Mouse (Mus musculus) CH12.LX (cell line): ENCODE data around the gene Tlr9. TPM values are rescaled to one million over a fixed set of nuclear protein-coding genes. Genes with fewer than 3 reads are reported as not detected.

Experiments used
- DNase-seq: peaks from one replicate; pipeline ENCODE4 v3.0.0-alpha.2; 2013; ENCODE audit errors: extremely low read depth
- H3K27ac ChIP-seq: 2 replicates; pipeline ENCODE4 v1.5.1; 2012; ENCODE audit warnings: low read depth, mild to moderate bottlenecking, control low read depth, moderate library complexity; ENCODE audit not compliant: insufficient read depth
- H3K27me3 ChIP-seq: replicated peaks from 2 replicates; pipeline ENCODE3; 2012; ENCODE audit warnings: inconsistent platforms
- H3K36me3 ChIP-seq, 2 experiments: replicated peaks in 1 of 2; 2 replicates each; pipeline versions ENCODE3 to v1.6.1; 2012; ENCODE audit warnings: inconsistent platforms in 1 of 2, low read length in 1 of 2, mild to moderate bottlenecking in 1 of 2, mixed read lengths in 1 of 2, moderate library complexity in 1 of 2; ENCODE audit not compliant: control insufficient read depth in 1 of 2, insufficient read depth in 1 of 2
- H3K4me1 ChIP-seq, 2 experiments: 2 replicates each; pipeline ENCODE4 v1.6.1; 2012; ENCODE audit warnings: inconsistent platforms in 1 of 2, moderate library complexity in 1 of 2; ENCODE audit not compliant: insufficient read depth in 2 of 2, control insufficient read depth in 1 of 2
- H3K4me2 ChIP-seq: 2 replicates; pipeline ENCODE4 v1.6.1; 2012; ENCODE audit warnings: low read depth, mild to moderate bottlenecking, control low read depth; ENCODE audit not compliant: poor library complexity, insufficient read depth, severe bottlenecking
- H3K4me3 ChIP-seq, 3 experiments: fragments of 150-350 bp in 1 of 3; sonication (generic) in 1 of 3; replicated peaks in 1 of 3; 2 replicates each; pipeline versions ENCODE3 to v1.5.1; 2011 to 2012; ENCODE audit warnings: low read depth in 2 of 3, low read length in 2 of 3, mild to moderate bottlenecking in 2 of 3, moderate library complexity in 2 of 3, control low read depth in 1 of 3, improper control_type of control experiment in 1 of 3, inconsistent platforms in 1 of 3, mixed read lengths in 1 of 3; ENCODE audit not compliant: poor library complexity in 1 of 3
- H3K79me2 ChIP-seq: replicated peaks from 2 replicates; pipeline ENCODE4 v1.6.1; 2012; ENCODE audit warnings: mild to moderate bottlenecking, moderate library complexity; ENCODE audit not compliant: control insufficient read depth, poor library complexity, insufficient read depth, severe bottlenecking; ENCODE audit errors: extremely low read depth
- H3K9ac ChIP-seq: 2 replicates; pipeline ENCODE4 v1.6.1; 2012; ENCODE audit warnings: low read depth, mild to moderate bottlenecking, control low read depth, moderate library complexity; ENCODE audit not compliant: insufficient read depth
- H3K9me3 ChIP-seq: replicated peaks from 2 replicates; pipeline ENCODE3; 2012; ENCODE audit warnings: low read length, inconsistent platforms, mixed read lengths
- CTCF ChIP-seq, 2 experiments: IDR thresholded peaks in 1 of 2; conservative IDR thresholded peaks in 1 of 2; 2 replicates each; pipeline ENCODE4 v1.5.1; 2011 to 2012; ENCODE audit warnings: low read depth in 2 of 2, low read length in 2 of 2, improper control_type of control experiment in 1 of 2, inconsistent platforms in 1 of 2, mild to moderate bottlenecking in 1 of 2, moderate library complexity in 1 of 2
- E2F4 ChIP-seq: IDR thresholded peaks from 2 replicates; pipeline ENCODE4 v1.6.1; 2011; ENCODE audit warnings: low read depth, low read length, improper control_type of control experiment; ENCODE audit not compliant: insufficient replicate concordance
- ELF1 ChIP-seq: IDR thresholded peaks from 2 replicates; pipeline ENCODE4 v1.6.1; 2014; ENCODE audit warnings: low read depth, mild to moderate bottlenecking, inconsistent platforms, low read length, improper control_type of control experiment
- EP300 ChIP-seq: IDR thresholded peaks from 2 replicates; pipeline ENCODE4 v1.6.1; 2011; ENCODE audit warnings: low read length, improper control_type of control experiment
- ETS1 ChIP-seq: conservative IDR thresholded peaks from 2 replicates; pipeline ENCODE4 v1.6.1; 2012; ENCODE audit warnings: low read depth, mild to moderate bottlenecking, inconsistent platforms, low read length, improper control_type of control experiment, moderate library complexity
- GABPA ChIP-seq: IDR thresholded peaks from 2 replicates; pipeline ENCODE4 v1.6.1; 2012; ENCODE audit warnings: low read depth, low read length, improper control_type of control experiment, inconsistent platforms; ENCODE audit not compliant: insufficient replicate concordance
- HCFC1 ChIP-seq: IDR thresholded peaks from 2 replicates; pipeline ENCODE4 v1.6.1; 2012; ENCODE audit warnings: low read depth, mild to moderate bottlenecking, inconsistent platforms, low read length, improper control_type of control experiment
- IRF4 ChIP-seq: IDR thresholded peaks from 2 replicates; pipeline ENCODE4 v1.6.1; 2014; ENCODE audit warnings: low read depth, mild to moderate bottlenecking, inconsistent platforms, low read length, improper control_type of control experiment
- JUN ChIP-seq: IDR thresholded peaks from 2 replicates; pipeline ENCODE4 v1.6.1; 2011; ENCODE audit warnings: low read depth, mild to moderate bottlenecking, low read length, improper control_type of control experiment, moderate library complexity; ENCODE audit not compliant: insufficient read depth
- JUND ChIP-seq: conservative IDR thresholded peaks from 2 replicates; pipeline ENCODE4 v1.6.1; 2011; ENCODE audit warnings: low read depth, low read length, improper control_type of control experiment
- KAT2A ChIP-seq: IDR thresholded peaks from 2 replicates; pipeline ENCODE4 v1.6.1; 2012; ENCODE audit warnings: low read length, improper control_type of control experiment, inconsistent platforms; ENCODE audit not compliant: insufficient replicate concordance
- NELFE ChIP-seq: IDR thresholded peaks from 2 replicates; pipeline ENCODE4 v1.6.1; 2011; ENCODE audit warnings: low read depth, low read length, improper control_type of control experiment
- NRF1 ChIP-seq: IDR thresholded peaks from 2 replicates; pipeline ENCODE4 v1.6.1; 2014; ENCODE audit warnings: low read depth, mild to moderate bottlenecking, inconsistent platforms, low read length, improper control_type of control experiment, moderate library complexity
- PAX5 ChIP-seq: IDR thresholded peaks from 2 replicates; pipeline ENCODE4 v1.6.1; 2012; ENCODE audit warnings: low read length, inconsistent platforms, mixed read lengths
- RAD21 ChIP-seq: IDR thresholded peaks from 2 replicates; pipeline ENCODE4 v1.6.1; 2011; ENCODE audit warnings: low read depth, mild to moderate bottlenecking, low read length, improper control_type of control experiment, moderate library complexity
- RCOR1 ChIP-seq: conservative IDR thresholded peaks from 2 replicates; pipeline ENCODE4 v1.6.1; 2012; ENCODE audit warnings: low read depth, mild to moderate bottlenecking, inconsistent platforms, low read length, improper control_type of control experiment
- SIN3A ChIP-seq: IDR thresholded peaks from 2 replicates; pipeline ENCODE4 v1.6.1; 2012; ENCODE audit warnings: low read length, improper control_type of control experiment, inconsistent platforms
- USF1 ChIP-seq: IDR thresholded peaks from 2 replicates; pipeline ENCODE4 v1.6.1; 2014; ENCODE audit warnings: low read depth, mild to moderate bottlenecking, inconsistent platforms, low read length, improper control_type of control experiment
- ZC3H11A ChIP-seq: IDR thresholded peaks from 2 replicates; pipeline ENCODE4 v1.6.1; 2012; ENCODE audit warnings: low read depth, mild to moderate bottlenecking, inconsistent platforms, low read length, improper control_type of control experiment
- ZKSCAN1 ChIP-seq: IDR thresholded peaks from 2 replicates; pipeline ENCODE4 v1.6.1; 2012; ENCODE audit warnings: low read depth, inconsistent platforms, low read length, improper control_type of control experiment, borderline replicate concordance
- dilution Hi-C: fragments of 300-500 bp; cut with MboI; formaldehyde crosslinking; loops from 2 replicates; pipeline ENCODE4 v1.14.3; 2020; ENCODE audit warnings: low sequenced_read_pairs; ENCODE audit not compliant: extremely low pct_unique_long_range_greater_than_20kb, extremely low pct_ligation_motif_present
- in situ Hi-C: fragments of 300-500 bp; cut with MboI; formaldehyde crosslinking; loops from 3 replicates; pipeline ENCODE4 v1.14.3; 2019; ENCODE audit warnings: low sequenced_read_pairs, low pct_ligation_motif_present, low pct_unique_long_range_greater_than_20kb, mixed read lengths
- polyA plus RNA-seq: library from polyadenylated mRNA; unstranded; fragments of >175 nt; gene quantifications from 2 replicates; pipeline ENCODE4 v1.2.1, GENCODE M21; 2012; ENCODE audit warnings: low read depth; ENCODE audit not compliant: insufficient read length
- total RNA-seq, 2 experiments: library from RNA; depleted of rRNA; stranded (reverse); fragments of 300-350 nt in 1 of 2; fragments of >200 nt in 1 of 2; gene quantifications; 2 replicates each; pipeline ENCODE4 v1.2.3; 2012 to 2014

Gene Tlr9
- total and polyA plus RNA-seq, 3 experiments, result 1.0 to 12.5 (median 1.4) TPM

DNA sequence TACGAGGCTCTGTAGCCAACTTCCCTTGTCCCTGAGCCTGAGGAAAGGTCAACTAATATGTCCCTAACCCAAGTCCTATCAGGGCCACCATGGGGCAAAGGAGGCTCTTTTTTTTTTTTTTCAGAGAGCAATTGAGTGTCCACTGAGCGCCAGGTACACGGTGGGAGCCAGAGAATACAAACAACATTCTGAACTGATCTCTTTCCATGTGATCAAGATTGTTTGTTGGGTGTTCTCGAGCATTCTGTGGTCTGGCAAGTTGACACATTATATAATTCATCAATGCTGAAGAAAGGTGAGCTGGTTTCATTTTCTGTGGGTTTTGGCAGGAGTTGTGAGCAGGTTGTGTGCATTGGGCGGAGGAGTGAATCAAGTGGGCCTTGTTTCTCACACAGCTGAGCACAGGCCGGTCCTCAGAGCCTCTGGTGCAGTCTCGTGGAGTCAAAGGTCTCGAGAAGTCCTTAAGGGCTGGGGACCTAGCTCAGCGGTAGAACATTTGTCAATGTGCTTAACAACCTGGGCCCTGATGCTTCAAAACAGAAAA, 41.1 kb downstream of the Tlr9 start:
- H3K79me2 ChIP-seq, result no peaks in the 10 kb centered on the region
- no peak for DNase-seq
- no peaks in the 10 kb centered on the region for H3K9me3 ChIP-seq
- H3K36me3 ChIP-seq, result no peaks in the 10 kb centered on the region
- no peak overlapping the region for H3K27ac ChIP-seq
- H3K4me3 ChIP-seq, result no peak overlapping the region
- dilution Hi-C loops (no loop called here), in situ Hi-C loops (no loop called here)
- H3K9ac ChIP-seq, result no peak overlapping the region
- no peak overlapping the region for H3K4me2 ChIP-seq
- peaks cover 22 to 28% of the 10 kb centered on the region in 2 experiments for H3K4me1 ChIP-seq
- TF ChIP-seq EP300 (no peak), ZKSCAN1 (no peak), NRF1 (no peak), IRF4 (no peak), ZC3H11A (no peak), JUND (no peak), KAT2A (no peak), ELF1 (no peak), RCOR1 (no peak), JUN (no peak), SIN3A (no peak), GABPA (no peak), E2F4 (no peak), USF1 (no peak)
- H3K27me3 ChIP-seq, result peaks cover 3% of the 10 kb centered on the region

- Histone ChIP-seq H3K4me2 (no peak overlapping the region), H3K9me3 (no peaks in the 10 kb centered on the region), H3K9ac (no peak overlapping the region), H3K4me1 (peaks cover 26 to 43% of the 10 kb centered on the region in 2 experiments), H3K27ac (no peak overlapping the region), H3K79me2 (no peaks in the 10 kb centered on the region), H3K36me3 (no peaks in the 10 kb centered on the region), H3K27me3 (peaks cover 3% of the 10 kb centered on the region), H3K4me3 (no peak overlapping the region)
- dilution Hi-C loops, result no loop called here
- no peak for DNase-seq
- no peak for TF ChIP-seq GABPA
- TF ChIP-seq HCFC1, result no peak
- TF ChIP-seq ETS1, result no peak
- no peak for TF ChIP-seq CTCF (conservative IDR thresholded peaks at IDR 0.05 in 1 of 2, IDR thresholded peaks at IDR 0.05 in 1 of 2; ENCODE audit: low read depth in 2 of 2, low read length in 2 of 2)
- TF ChIP-seq ZKSCAN1, result no peak
- no peak for TF ChIP-seq NELFE
- TF ChIP-seq RAD21, result no peak
- no peak for TF ChIP-seq PAX5
- TF ChIP-seq IRF4, result no peak
- TF ChIP-seq JUND, result no peak
- in situ Hi-C loops, result no loop called here
Measured at GRCm38 (mm10) chr9:106265358-106266075, 43.1 kb downstream of the Tlr9 start.
